ENCODE assay signal across 8 mouse cellular contexts in genomic region chr8:104340233-104341105, GRCm38 (mm10). TPM values are rescaled to one million over a fixed set of nuclear protein-coding genes. Genes with fewer than 3 reads are reported as not detected.
A peak's percentile ranks its signal among the peaks of the same experiment; 100 is the strongest.
DNase-seq lines count a peak whose midpoint lies in the region; ATAC-seq and TF ChIP-seq lines count a peak whose summit lies in the region.

No protein-coding gene starts in this region.

- H3K4me2 ChIP-seq in intestine, postnatal 0 days (replicated peaks; ENCODE audit: low read depth): peak overlapping the region; percentile 70
- peak overlapping the region; percentile 76 for H3K4me2 ChIP-seq in midbrain, embryonic 11.5 days

- DNase-seq in adrenal gland, adult 2 months: peak; percentile 88
- peak; percentile 63 for DNase-seq in embryo, embryonic 11.5 days (ENCODE audit: low read depth, low spot score)
- peak; percentile 86 for DNase-seq in limb, embryonic 10.5 days (ENCODE audit: low spot score)
- DNase-seq in midbrain, embryonic 11.5 days (ENCODE audit: low spot score, missing footprints): peak; percentile 98

- H3K27ac ChIP-seq in intestine, postnatal 0 days (ENCODE audit: low read depth, low read length): peak overlapping the region; percentile 61
- H3K27ac ChIP-seq in limb, embryonic 10.5 days: peak overlapping the region; percentile 90
- peak overlapping the region; percentile 17; the same call in 1 of the 2 replicates for H3K27ac ChIP-seq in midbrain, embryonic 11.5 days (ENCODE audit: low read depth, low read length)
- H3K27ac ChIP-seq in small intestine, adult 2 months (ENCODE audit: insufficient read depth, low read depth, low read length): peak overlapping the region; percentile 63

- peak; percentile 45; the same call in 1 of the 2 replicates for TF ChIP-seq POLR2A in small intestine, adult 2 months (IDR thresholded peaks at IDR 0.05; ENCODE audit: low read depth, low read length)

- H3K9ac ChIP-seq in intestine, postnatal 0 days (ENCODE audit: low read depth, low read length): peak overlapping the region; percentile 56
- peak overlapping the region; percentile 80 for H3K9ac ChIP-seq in midbrain, embryonic 11.5 days (ENCODE audit: low read length)

- H3K27me3 ChIP-seq in intestine, postnatal 0 days (replicated peaks; ENCODE audit: control insufficient read depth, insufficient read depth, low read length): no peaks in the 10 kb centered on the region
- H3K27me3 ChIP-seq in limb, embryonic 10.5 days (ENCODE audit: low read depth, poor library complexity, severe bottlenecking): no peaks in the 10 kb centered on the region
- H3K27me3 ChIP-seq in midbrain, embryonic 11.5 days (ENCODE audit: control insufficient read depth, insufficient read depth, low read length): no peaks in the 10 kb centered on the region
- H3K27me3 ChIP-seq in small intestine, adult 2 months (ENCODE audit: control insufficient read depth, insufficient read depth, low read length): no peaks in the 10 kb centered on the region; the same call in 1 of the 2 replicates

- WGBS in intestine, postnatal 0 days: under 1% methylated on average over 49 of the region's 54 CpGs
- under 1% methylated on average over 51 of the region's 54 CpGs for WGBS in limb, embryonic 10.5 days
- WGBS in midbrain, embryonic 11.5 days: under 1% methylated on average over 53 of the region's 54 CpGs
- under 1% methylated on average over 53 of the region's 54 CpGs for WGBS in small intestine, adult 2 months

- H3K4me1 ChIP-seq in intestine, postnatal 0 days (replicated peaks; ENCODE audit: control insufficient read depth, insufficient read depth, low read length): 0 out of 2 replicates have a peak, but pooled peaks cover 3% of the 10 kb centered on the region
- H3K4me1 ChIP-seq in limb, embryonic 10.5 days: peaks cover 32% of the 10 kb centered on the region
- no peaks in the 10 kb centered on the region; the same call in 1 of the 2 replicates for H3K4me1 ChIP-seq in midbrain, embryonic 11.5 days (ENCODE audit: control insufficient read depth, insufficient read depth, low read length)
- peaks cover 4% of the 10 kb centered on the region; the same call in 1 of the 2 replicates for H3K4me1 ChIP-seq in small intestine, adult 2 months (ENCODE audit: control insufficient read depth, insufficient read depth, insufficient read length, low read length)

- peak; percentile 84 for TF ChIP-seq CTCF in intestine, postnatal 0 days (IDR thresholded peaks at IDR 0.05; ENCODE audit: low read depth)
- TF ChIP-seq CTCF in small intestine, adult 2 months (IDR thresholded peaks at IDR 0.05; ENCODE audit: extremely low read depth, insufficient read length, insufficient replicate concordance, low read depth, low read length): peak; percentile 47; the same call in 1 of the 2 replicates

- peaks cover 5% of the 10 kb centered on the region; the same call in 1 of the 2 replicates for H3K36me3 ChIP-seq in intestine, postnatal 0 days (ENCODE audit: control insufficient read depth, insufficient read depth)
- peaks cover 7% of the 10 kb centered on the region; the same call in 1 of the 2 replicates for H3K36me3 ChIP-seq in limb, embryonic 10.5 days
- H3K36me3 ChIP-seq in midbrain, embryonic 11.5 days (ENCODE audit: control insufficient read depth, insufficient read depth, low read length): no peaks in the 10 kb centered on the region
- H3K36me3 ChIP-seq in small intestine, adult 2 months (ENCODE audit: control insufficient read depth, insufficient read depth, low read length): no peaks in the 10 kb centered on the region

- H3K4me3 ChIP-seq in intestine, postnatal 0 days (ENCODE audit: low read depth, low read length): peak overlapping the region; percentile 45
- peak overlapping the region; percentile 68 for H3K4me3 ChIP-seq in limb, embryonic 10.5 days
- H3K4me3 ChIP-seq in midbrain, embryonic 11.5 days (ENCODE audit: low read depth, low read length): peak overlapping the region; percentile 55
- H3K4me3 ChIP-seq in small intestine, adult 2 months (ENCODE audit: low read depth, low read length): peak overlapping the region; percentile 69

- no peaks in the 10 kb centered on the region for H3K9me3 ChIP-seq in intestine, postnatal 0 days (ENCODE audit: control insufficient read depth)
- H3K9me3 ChIP-seq in limb, embryonic 10.5 days (replicated peaks): no peaks in the 10 kb centered on the region
- H3K9me3 ChIP-seq in midbrain, embryonic 11.5 days (ENCODE audit: control insufficient read depth, low read length): no peaks in the 10 kb centered on the region

- peak; percentile 58 for ATAC-seq in granulocyte monocyte progenitor cell, adult 5-6 weeks (replicated peaks; ENCODE audit: poor library complexity, severe bottlenecking)
- peak; percentile 75 for ATAC-seq in intestine, postnatal 0 days
- peak; percentile 80 for ATAC-seq in midbrain, embryonic 11.5 days (ENCODE audit: low FRiP score)
- ATAC-seq in erythroid progenitor cell, adult 5-6 weeks (replicated peaks; ENCODE audit: low FRiP score, poor library complexity, severe bottlenecking): no peak

RNA-seq across cellular contexts. Expression of gene Cmtm3, which starts 1.3 kb away (rescaled TPM):
- 100 to 1,000 TPM in 1 of 2 experiments, 10 to 100 TPM in 1; 56.9 to 110 TPM for total RNA-seq in adrenal gland, adult 2 months (2021)
- polyA plus RNA-seq in adrenal gland, adult 2 months (2012; rRNA removed): 336 and 405 TPM in 2 replicates
- 37.4 and 54.3 TPM in 2 replicates for total RNA-seq in granulocyte monocyte progenitor cell, adult 5-6 weeks (2014; fragmentation: Nextera tagmentation)
- 16.2 and 18.6 TPM in 2 replicates for total RNA-seq in granulocyte monocyte progenitor cell, adult 5-6 weeks (2017)
- 40.3 and 40.5 TPM in 2 replicates for polyA plus RNA-seq in intestine, postnatal 0 days (2015; fragmentation: Nextera tagmentation; extraction: Ambion mirVana)
- polyA plus RNA-seq in limb, embryonic 10.5 days (2016; fragmentation: Nextera tagmentation; extraction: Ambion mirVana): 63.2 and 65.4 TPM in 2 replicates
- polyA plus RNA-seq in midbrain, embryonic 11.5 days (2014; fragmentation: Nextera tagmentation; extraction: Ambion mirVana): 70.3 and 74.3 TPM in 2 replicates
- polyA plus RNA-seq in small intestine, adult 2 months (2012; rRNA removed): 21.3 and 23.8 TPM in 2 replicates
- 2.9 and 10.8 TPM in 2 replicates for total RNA-seq in erythroid progenitor cell, adult 5-6 weeks (2015; ENCODE audit: low replicate concordance)
- total RNA-seq in erythroid progenitor cell, adult 5-6 weeks (2017; ENCODE audit: low replicate concordance): 6.0 TPM in 1 of 2 replicates, not detected in the other

RNA-seq across cellular contexts. Expression of gene Cmtm2b, which starts 18.4 kb away (rescaled TPM):
- total RNA-seq in adrenal gland, adult 2 months (2021): not detected
- not detected in 2 replicates for polyA plus RNA-seq in adrenal gland, adult 2 months (2012; rRNA removed)
- not detected in 2 replicates for total RNA-seq in granulocyte monocyte progenitor cell, adult 5-6 weeks (2014; fragmentation: Nextera tagmentation)
- total RNA-seq in granulocyte monocyte progenitor cell, adult 5-6 weeks (2017): not detected in 2 replicates
- polyA plus RNA-seq in intestine, postnatal 0 days (2015; fragmentation: Nextera tagmentation; extraction: Ambion mirVana): not detected in 2 replicates
- not detected in 2 replicates for polyA plus RNA-seq in limb, embryonic 10.5 days (2016; fragmentation: Nextera tagmentation; extraction: Ambion mirVana)
- polyA plus RNA-seq in midbrain, embryonic 11.5 days (2014; fragmentation: Nextera tagmentation; extraction: Ambion mirVana): not detected in 2 replicates
- not detected in 2 replicates for polyA plus RNA-seq in small intestine, adult 2 months (2012; rRNA removed)
- not detected in 2 replicates for total RNA-seq in erythroid progenitor cell, adult 5-6 weeks (2015; ENCODE audit: low replicate concordance)
- not detected in 2 replicates for total RNA-seq in erythroid progenitor cell, adult 5-6 weeks (2017; ENCODE audit: low replicate concordance)

RNA-seq across cellular contexts. Expression of gene Gm11020, which starts 19.1 kb away (rescaled TPM):
- not detected for total RNA-seq in adrenal gland, adult 2 months (2021)
- not detected in 2 replicates for polyA plus RNA-seq in adrenal gland, adult 2 months (2012; rRNA removed)
- total RNA-seq in granulocyte monocyte progenitor cell, adult 5-6 weeks (2014; fragmentation: Nextera tagmentation): not detected in 2 replicates
- total RNA-seq in granulocyte monocyte progenitor cell, adult 5-6 weeks (2017): not detected in 2 replicates
- not detected in 2 replicates for polyA plus RNA-seq in intestine, postnatal 0 days (2015; fragmentation: Nextera tagmentation; extraction: Ambion mirVana)
- polyA plus RNA-seq in limb, embryonic 10.5 days (2016; fragmentation: Nextera tagmentation; extraction: Ambion mirVana): not detected in 2 replicates
- polyA plus RNA-seq in midbrain, embryonic 11.5 days (2014; fragmentation: Nextera tagmentation; extraction: Ambion mirVana): not detected in 2 replicates
- not detected in 2 replicates for polyA plus RNA-seq in small intestine, adult 2 months (2012; rRNA removed)
- not detected in 2 replicates for total RNA-seq in erythroid progenitor cell, adult 5-6 weeks (2015; ENCODE audit: low replicate concordance)
- total RNA-seq in erythroid progenitor cell, adult 5-6 weeks (2017; ENCODE audit: low replicate concordance): not detected in 2 replicates

RNA-seq across cellular contexts. Expression of gene Cmtm1, which starts 30.5 kb away (rescaled TPM):
- total RNA-seq in adrenal gland, adult 2 months (2021): under 1 TPM in 1 of 2 experiments, not detected in 1; 0.29 TPM
- polyA plus RNA-seq in adrenal gland, adult 2 months (2012; rRNA removed): 0.09 TPM in 1 of 2 replicates, not detected in the other
- total RNA-seq in granulocyte monocyte progenitor cell, adult 5-6 weeks (2014; fragmentation: Nextera tagmentation): not detected in 2 replicates
- not detected in 2 replicates for total RNA-seq in granulocyte monocyte progenitor cell, adult 5-6 weeks (2017)
- polyA plus RNA-seq in intestine, postnatal 0 days (2015; fragmentation: Nextera tagmentation; extraction: Ambion mirVana): not detected in 2 replicates
- polyA plus RNA-seq in limb, embryonic 10.5 days (2016; fragmentation: Nextera tagmentation; extraction: Ambion mirVana): not detected in 2 replicates
- not detected in 2 replicates for polyA plus RNA-seq in midbrain, embryonic 11.5 days (2014; fragmentation: Nextera tagmentation; extraction: Ambion mirVana)
- 0.13 TPM in 1 of 2 replicates, not detected in the other for polyA plus RNA-seq in small intestine, adult 2 months (2012; rRNA removed)
- not detected in 2 replicates for total RNA-seq in erythroid progenitor cell, adult 5-6 weeks (2015; ENCODE audit: low replicate concordance)
- total RNA-seq in erythroid progenitor cell, adult 5-6 weeks (2017; ENCODE audit: low replicate concordance): not detected in 2 replicates

RNA-seq across cellular contexts. Expression of gene Gm45711, which starts 30.6 kb away (rescaled TPM):
- total RNA-seq in adrenal gland, adult 2 months (2021): under 1 TPM in 1 of 2 experiments, not detected in 1; 0.23 TPM
- polyA plus RNA-seq in adrenal gland, adult 2 months (2012; rRNA removed): 0.12 and 0.52 TPM in 2 replicates
- total RNA-seq in granulocyte monocyte progenitor cell, adult 5-6 weeks (2014; fragmentation: Nextera tagmentation): not detected in 2 replicates
- not detected in 2 replicates for total RNA-seq in granulocyte monocyte progenitor cell, adult 5-6 weeks (2017)
- polyA plus RNA-seq in intestine, postnatal 0 days (2015; fragmentation: Nextera tagmentation; extraction: Ambion mirVana): not detected in 2 replicates
- not detected in 2 replicates for polyA plus RNA-seq in limb, embryonic 10.5 days (2016; fragmentation: Nextera tagmentation; extraction: Ambion mirVana)
- not detected in 2 replicates for polyA plus RNA-seq in midbrain, embryonic 11.5 days (2014; fragmentation: Nextera tagmentation; extraction: Ambion mirVana)
- polyA plus RNA-seq in small intestine, adult 2 months (2012; rRNA removed): not detected in 2 replicates
- total RNA-seq in erythroid progenitor cell, adult 5-6 weeks (2015; ENCODE audit: low replicate concordance): not detected in 2 replicates
- not detected in 2 replicates for total RNA-seq in erythroid progenitor cell, adult 5-6 weeks (2017; ENCODE audit: low replicate concordance)

Comparison
In these comparisons a context has a peak if more than half of its experiments do, and no peak if none do; other contexts are left out.
1. H3K27ac ChIP-seq: peak in every context shown above with its lines; median percentile 90 in limb, embryonic 10.5 days; 63 in small intestine, adult 2 months; 61 in intestine, postnatal 0 days; 17 in midbrain, embryonic 11.5 days.